Mouse (Mus musculus) inflammation-experienced regulatory T-cells, adult 6 months (primary cell): ENCODE measurements around the gene Mmp24. TPM values are rescaled to one million over a fixed set of nuclear protein-coding genes. Genes with fewer than 3 reads are reported as not detected.
"Not testable (repeated sequence)": the region's sequence is repeated elsewhere in the genome, so short reads cannot be mapped to it uniquely, and the experiment has no call there.

Experiments used
- ATAC-seq: one replicate; pipeline ENCODE4 v1.8.0; 2017
- polyA plus RNA-seq, 3 experiments: library from polyadenylated mRNA; unstranded; fragments of 100-300 nt; shearing (Covaris generic); gene quantifications; one replicate each; pipeline ENCODE4 v1.2.1; 2017

Mmp24 gene
- polyA plus RNA-seq, 3 experiments from 2014 or later: not detected

- no peak for ATAC-seq
These were observed 42.4 kb downstream of the Mmp24 start for GRCm38 (mm10) chr2:155817301-155818245.

GRCm38 (mm10) chr2:155818596-155819391 is 43.7 kb downstream of the Mmp24 start:
- ATAC-seq: peak; percentile 98

- no peak for ATAC-seq
These were observed 44.1 kb downstream of the Mmp24 start, which contains the start of gene BC029722 for GRCm38 (mm10) chr2:155819392-155819448. BC029722 (minus strand) TSS chr2:155819426.

GRCm38 (mm10) chr2:155819449-155820251 is 44.5 kb downstream of the Mmp24 start:
- peak; percentile 4 for ATAC-seq

GRCm38 (mm10) chr2:155820779-155821178 is 45.6 kb downstream of the Mmp24 start:
- ATAC-seq: no peak

- ATAC-seq: no peak
These were observed 48.6 kb downstream of the Mmp24 start for GRCm38 (mm10) chr2:155823722-155824121.

GRCm38 (mm10) chr2:155825904-155826629 is 50.9 kb downstream of the Mmp24 start:
- no peak for ATAC-seq

GRCm38 (mm10) chr2:155826630-155827424 is 51.7 kb downstream of the Mmp24 start, which contains the start of gene Eif6:
Eif6 (minus strand) TSS chr2:155826925.
- ATAC-seq: peak; percentile 96

GRCm38 (mm10) chr2:155830841-155831240 is 55.7 kb downstream of the Mmp24 start:
- no peak for ATAC-seq

GRCm38 (mm10) chr2:155831302-155831701 is 56.2 kb downstream of the Mmp24 start:
- ATAC-seq: no peak

- ATAC-seq: not testable (repeated sequence)
These were observed 56.9 kb downstream of the Mmp24 start for GRCm38 (mm10) chr2:155832087-155832486.

- ATAC-seq: no peak
These were observed 59.6 kb downstream of the Mmp24 start, which contains the start of gene Fam83c for GRCm38 (mm10) chr2:155834732-155835131. Fam83c (minus strand) TSS chr2:155834854.

- no peak for ATAC-seq
These were observed 62.8 kb downstream of the Mmp24 start for GRCm38 (mm10) chr2:155837961-155838360.

- no peak for ATAC-seq
These were observed 63.8 kb downstream of the Mmp24 start for GRCm38 (mm10) chr2:155838961-155839360.

- no peak for ATAC-seq
These were observed 71.8 kb downstream of the Mmp24 start for GRCm38 (mm10) chr2:155846930-155847329.

GRCm38 (mm10) chr2:155848291-155848690 is 73.1 kb downstream of the Mmp24 start:
- ATAC-seq: peak; percentile 52

GRCm38 (mm10) chr2:155849464-155849863 is 74.3 kb downstream of the Mmp24 start:
- ATAC-seq: no peak

GRCm38 (mm10) chr2:155850120-155850519 is 75.0 kb downstream of the Mmp24 start:
- ATAC-seq: no peak

- ATAC-seq: no peak
These were observed 77.4 kb downstream of the Mmp24 start for GRCm38 (mm10) chr2:155852536-155852935.

GRCm38 (mm10) chr2:155860102-155860501 is 85.0 kb downstream of the Mmp24 start:
- no peak for ATAC-seq

- ATAC-seq: no peak
These were observed 86.4 kb downstream of the Mmp24 start for GRCm38 (mm10) chr2:155861581-155861980.
